Mouse (Mus musculus) heart, adult 2 months (tissue): ENCODE data around the gene Slc9a6.

Experiments
- CTCF ChIP-seq: fragments of 200-600 bp; IDR thresholded peaks from 2 replicates; pipeline ENCODE4 v1.8.1; 2022; ENCODE audit warnings: antibody characterized with exemption, mild to moderate bottlenecking, moderate library complexity
- EP300 ChIP-seq: fragments of 200-500 bp; IDR thresholded peaks from 2 replicates; pipeline ENCODE4 v1.6.1; 2011; ENCODE audit warnings: low read depth, low read length, control low read depth; ENCODE audit not compliant: insufficient read depth
- POLR2A ChIP-seq: fragments of 200-500 bp; IDR thresholded peaks from 2 replicates; pipeline ENCODE4 v1.6.1; 2011; ENCODE audit warnings: mild to moderate bottlenecking, low read depth, low read length, control low read depth; ENCODE audit not compliant: insufficient read depth

- TF ChIP-seq EP300 (no peak), CTCF (no peak), POLR2A (no peak)
These were observed 49.7 kb downstream of the Slc9a6 start for GRCm38 (mm10) chrX:56659286-56659685.
